Mouse (Mus musculus) embryonic facial prominence, embryonic 12.5 days (tissue): ENCODE data around the gene Prrg2. TPM values are rescaled to one million over a fixed set of nuclear protein-coding genes. Genes with fewer than 3 reads are reported as not detected.
"Not testable (repeated sequence)": the region's sequence is repeated elsewhere in the genome, so short reads cannot be mapped to it uniquely, and the experiment has no call there.

Source experiments
- ATAC-seq: fragments of 200-750 bp; cut with Nextera tagmentation; 2 replicates; pipeline ENCODE4 v1.8.0; 2017; ENCODE audit not compliant: insufficient number of reproducible peaks, insufficient read depth, low FRiP score, low TSS enrichment
- H3K27ac ChIP-seq: fragments of 300-500 bp; sonication (generic); 2 replicates; pipeline ENCODE4 v1.5.1; 2016; ENCODE audit warnings: mild to moderate bottlenecking
- H3K27me3 ChIP-seq: fragments of 300-500 bp; sonication (generic); 2 replicates; pipeline ENCODE4 v1.6.1; 2016; ENCODE audit warnings: mild to moderate bottlenecking, moderate library complexity
- H3K36me3 ChIP-seq: fragments of 300-500 bp; sonication (generic); 2 replicates; pipeline ENCODE4 v1.6.1; 2016; ENCODE audit warnings: mild to moderate bottlenecking
- H3K4me1 ChIP-seq: fragments of 300-500 bp; sonication (generic); 2 replicates; pipeline ENCODE4 v1.6.1; 2016
- H3K4me2 ChIP-seq: fragments of 300-500 bp; sonication (generic); replicated peaks from 2 replicates; pipeline ENCODE4 v1.6.1; 2016; ENCODE audit warnings: mild to moderate bottlenecking, moderate library complexity
- H3K4me3 ChIP-seq: fragments of 300-500 bp; sonication (generic); 2 replicates; pipeline ENCODE4 v1.5.1; 2016; ENCODE audit warnings: mild to moderate bottlenecking
- H3K9ac ChIP-seq: fragments of 300-500 bp; sonication (generic); 2 replicates; pipeline ENCODE4 v1.6.1; 2016; ENCODE audit warnings: mild to moderate bottlenecking, moderate library complexity
- H3K9me3 ChIP-seq: fragments of 300-500 bp; sonication (generic); 2 replicates; pipeline ENCODE4 v1.6.1; 2016; ENCODE audit warnings: mild to moderate bottlenecking, moderate library complexity
- WGBS: fragments of 180-500 bp; shearing (Covaris S2); methylation state at CpG from one replicate; pipeline ENCODE4 v1.1.7; 2016; 5-methylcytosine and 5-hydroxymethylcytosine counted together
- polyA plus RNA-seq: library from polyadenylated mRNA; unstranded; fragments of >200 nt; fragmentation: Nextera tagmentation; extraction: Ambion mirVana; gene quantifications from 2 replicates; pipeline ENCODE4 v1.2.1, GENCODE M21; 2016

The Prrg2 gene
- polyA plus RNA-seq, 1 experiment from 2014 or later: 23.9 TPM

GRCm38 (mm10) chr7:45098541-45099240 lies 36.2 kb upstream of the Prrg2 start:
- H3K27ac ChIP-seq: no peak overlapping the region
- no peaks in the 10 kb centered on the region for H3K9me3 ChIP-seq
- H3K4me1 ChIP-seq: peaks cover 25% of the 10 kb centered on the region
- no peak overlapping the region for H3K9ac ChIP-seq
- H3K27me3 ChIP-seq: no peaks in the 10 kb centered on the region
- WGBS: 87% methylated on average over 8 of the region's 8 CpGs
- no peak for ATAC-seq
- no peak overlapping the region for H3K4me2 ChIP-seq
- no peak overlapping the region for H3K4me3 ChIP-seq
- H3K36me3 ChIP-seq: no peaks in the 10 kb centered on the region

GRCm38 (mm10) chr7:45097479-45097878 lies 35.0 kb upstream of the Prrg2 start:
- WGBS: 52% methylated on average over 6 of the region's 6 CpGs
- H3K9me3 ChIP-seq: no peaks in the 10 kb centered on the region
- no peak for ATAC-seq
- no peaks in the 10 kb centered on the region for H3K36me3 ChIP-seq
- peaks cover 22% of the 10 kb centered on the region; the same call in 1 of the 2 replicates for H3K4me1 ChIP-seq
- H3K27ac ChIP-seq: 0 out of 2 replicates have a peak overlapping the region, but pooled peaks have one; percentile 11
- H3K4me3 ChIP-seq: no peak overlapping the region
- no peak overlapping the region for H3K4me2 ChIP-seq
- H3K27me3 ChIP-seq: no peaks in the 10 kb centered on the region
- H3K9ac ChIP-seq: no peak overlapping the region

GRCm38 (mm10) chr7:45095965-45096364 lies 33.5 kb upstream of the Prrg2 start:
- not testable (repeated sequence) for H3K4me3 ChIP-seq, H3K36me3 ChIP-seq, H3K9ac ChIP-seq, H3K9me3 ChIP-seq, H3K27me3 ChIP-seq, H3K27ac ChIP-seq, ATAC-seq, H3K4me2 ChIP-seq
- WGBS: 93% methylated on average over 14 of the region's 14 CpGs
- peaks cover 23% of the 10 kb centered on the region; the same call in 1 of the 2 replicates for H3K4me1 ChIP-seq

DNA sequence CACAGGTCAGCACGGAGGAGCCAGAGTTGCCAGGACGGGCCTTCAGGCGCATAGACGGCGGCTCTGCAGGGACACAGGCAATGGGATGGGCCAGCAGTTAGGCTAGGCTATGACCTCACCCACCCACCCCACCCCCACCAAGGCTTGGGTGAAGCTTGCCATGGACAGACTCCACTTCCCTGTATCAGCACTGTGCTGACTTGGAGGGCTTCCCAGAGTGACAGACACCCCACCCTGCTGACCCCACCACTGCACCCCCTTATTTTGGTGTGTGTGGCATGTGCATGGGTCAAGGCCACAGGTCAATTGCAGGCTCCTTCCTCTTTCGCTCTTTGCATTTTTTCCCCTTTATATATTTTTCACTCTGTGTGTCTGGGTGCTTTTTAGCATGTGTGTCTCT lies 32.9 kb upstream of the Prrg2 start:
- Histone ChIP-seq H3K4me1 (peaks cover 28% of the 10 kb centered on the region; the same call in 1 of the 2 replicates), H3K9me3 (no peaks in the 10 kb centered on the region), H3K27ac (0 out of 2 replicates have a peak overlapping the region, but pooled peaks have one; percentile 88), H3K4me2 (no peak overlapping the region), H3K9ac (no peak overlapping the region), H3K36me3 (no peaks in the 10 kb centered on the region), H3K27me3 (no peaks in the 10 kb centered on the region), H3K4me3 (no peak overlapping the region)
- ATAC-seq: no peak
- 81% methylated on average over 6 of the region's 6 CpGs for WGBS

GRCm38 (mm10) chr7:45094121-45094520 lies 31.6 kb upstream of the Prrg2 start:
- Histone ChIP-seq H3K4me3 (no peak overlapping the region), H3K27me3 (no peaks in the 10 kb centered on the region), H3K4me2 (no peak overlapping the region; the same call in 1 of the 2 replicates), H3K36me3 (0 out of 2 replicates have a peak, but pooled peaks cover 8% of the 10 kb centered on the region), H3K9me3 (no peaks in the 10 kb centered on the region), H3K4me1 (peaks cover 34% of the 10 kb centered on the region; the same call in 1 of the 2 replicates), H3K27ac (peak overlapping the region; percentile 88), H3K9ac (no peak overlapping the region)
- no peak for ATAC-seq
- WGBS: 22% methylated on average over 7 of the region's 7 CpGs

DNA sequence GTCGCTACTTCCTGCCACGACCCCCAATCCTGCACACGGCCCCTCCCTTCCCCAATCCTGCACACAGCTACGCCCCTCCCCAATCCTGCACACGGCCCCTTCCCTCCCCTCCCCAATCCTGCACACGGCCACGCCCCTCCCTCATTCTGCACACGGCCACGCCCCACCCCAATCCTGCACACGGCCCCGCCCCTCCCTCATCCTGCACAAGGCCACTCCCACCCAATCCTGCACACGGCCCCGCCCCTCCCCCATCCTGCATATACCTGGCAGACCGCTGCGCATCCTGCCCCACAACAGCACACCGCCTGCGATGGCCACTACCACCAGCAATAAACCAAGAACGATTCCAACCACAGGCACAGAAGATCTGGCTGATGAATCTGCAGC lies 31.0 kb upstream of the Prrg2 start:
- Histone ChIP-seq H3K9me3 (no peaks in the 10 kb centered on the region), H3K4me3 (no peak overlapping the region), H3K27me3 (no peaks in the 10 kb centered on the region), H3K4me2 (peak overlapping the region; percentile 20), H3K9ac (no peak overlapping the region), H3K27ac (peak overlapping the region; percentile 88), H3K36me3 (peaks cover 12% of the 10 kb centered on the region), H3K4me1 (peaks cover 34% of the 10 kb centered on the region; the same call in 1 of the 2 replicates)
- ATAC-seq: no peak
- 30% methylated on average over 17 of the region's 18 CpGs for WGBS

GRCm38 (mm10) chr7:45092828-45093515 lies 30.5 kb upstream of the Prrg2 start:
- H3K9me3 ChIP-seq: no peaks in the 10 kb centered on the region
- ATAC-seq: no peak
- H3K36me3 ChIP-seq: peaks cover 18% of the 10 kb centered on the region
- no peak overlapping the region for H3K9ac ChIP-seq
- whole genome bisulfite sequencing: 32% methylated on average over 12 of the region's 12 CpGs
- no peaks in the 10 kb centered on the region for H3K27me3 ChIP-seq
- H3K27ac ChIP-seq: peak overlapping the region; percentile 88
- peak overlapping the region; percentile 20 for H3K4me2 ChIP-seq
- H3K4me1 ChIP-seq: peaks cover 34% of the 10 kb centered on the region; the same call in 1 of the 2 replicates
- H3K4me3 ChIP-seq: no peak overlapping the region

GRCm38 (mm10) chr7:45092048-45092447 lies 29.6 kb upstream of the Prrg2 start, which contains the start of gene Rcn3:
Rcn3 (minus strand) TSS chr7:45092221.
- H3K4me1 ChIP-seq: peaks cover 34% of the 10 kb centered on the region; the same call in 1 of the 2 replicates
- under 1% methylated on average over 16 of the region's 16 CpGs for WGBS
- peak; percentile 86 for ATAC-seq
- H3K4me3 ChIP-seq: peak within 1 kb of the TSS; percentile 68
- H3K27ac ChIP-seq: peak within 1 kb of the TSS; percentile 93
- H3K27me3 ChIP-seq: no peaks in the 10 kb centered on the region
- H3K36me3 ChIP-seq: peaks cover 27% of the 10 kb centered on the region
- no peaks in the 10 kb centered on the region for H3K9me3 ChIP-seq
- H3K9ac ChIP-seq: peak within 1 kb of the TSS; percentile 80
- peak within 1 kb of the TSS; percentile 73 for H3K4me2 ChIP-seq

- peaks cover 34% of the 10 kb centered on the region for H3K36me3 ChIP-seq
- no peaks in the 10 kb centered on the region for H3K9me3 ChIP-seq
- H3K4me3 ChIP-seq: peak overlapping the region; percentile 68
- peaks cover 34% of the 10 kb centered on the region; the same call in 1 of the 2 replicates for H3K4me1 ChIP-seq
- 8% methylated on average over 35 of the region's 35 CpGs for WGBS
- ATAC-seq: peak; percentile 59
- H3K4me2 ChIP-seq: peak overlapping the region; percentile 73
- H3K27ac ChIP-seq: peak overlapping the region; percentile 93
- H3K27me3 ChIP-seq: no peaks in the 10 kb centered on the region
- peak overlapping the region; percentile 80 for H3K9ac ChIP-seq
Observed at GRCm38 (mm10) chr7:45091001-45091990, 28.8 kb upstream of the Prrg2 start.

GRCm38 (mm10) chr7:45090251-45090977 lies 27.9 kb upstream of the Prrg2 start:
- H3K27ac ChIP-seq: peak overlapping the region; percentile 93; the same call in 1 of the 2 replicates
- WGBS: 79% methylated on average over 13 of the region's 13 CpGs

More at GRCm38 (mm10) chr7:45090251-45090977, 27.9 kb upstream of the Prrg2 start:
- peaks cover 43% of the 10 kb centered on the region for H3K36me3 ChIP-seq
- H3K4me2 ChIP-seq: peak overlapping the region; percentile 73
- peak overlapping the region; percentile 80; the same call in 1 of the 2 replicates for H3K9ac ChIP-seq
- H3K27me3 ChIP-seq: no peaks in the 10 kb centered on the region
- no peaks in the 10 kb centered on the region for H3K9me3 ChIP-seq
- no peak for ATAC-seq
- H3K4me3 ChIP-seq: peak overlapping the region; percentile 68
- peaks cover 34% of the 10 kb centered on the region; the same call in 1 of the 2 replicates for H3K4me1 ChIP-seq
